Mouse (Mus musculus): ENCODE measurements around the gene Tmem120a. TPM values are rescaled to one million over a fixed set of nuclear protein-coding genes. Genes with fewer than 3 reads are reported as not detected.

Tmem120a gene
- total RNA-seq, 2 experiments from 2014 or later: 5.6 to 10.5 TPM

DNA sequence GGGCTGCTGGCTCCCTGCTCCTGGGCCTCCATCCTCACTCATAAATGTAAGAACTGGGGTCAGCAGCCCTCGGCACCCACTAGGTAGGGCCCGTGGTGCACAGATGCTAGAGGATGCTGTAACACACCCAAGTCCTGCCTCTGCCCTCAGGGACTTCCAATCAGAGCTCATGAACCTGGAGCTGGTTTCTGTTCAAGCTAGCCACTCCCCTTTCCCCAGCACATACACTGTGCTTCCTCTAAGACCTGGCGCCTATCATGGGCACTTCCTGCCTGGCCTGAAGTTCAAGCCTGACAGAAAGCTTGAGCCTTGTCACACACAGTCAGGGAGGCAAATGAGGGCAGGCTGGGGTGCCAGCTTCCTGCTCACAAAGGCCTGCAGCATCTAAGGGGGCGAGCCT is 11.2 kb downstream of the Tmem120a start:
- no peak for DNase-seq

DNA sequence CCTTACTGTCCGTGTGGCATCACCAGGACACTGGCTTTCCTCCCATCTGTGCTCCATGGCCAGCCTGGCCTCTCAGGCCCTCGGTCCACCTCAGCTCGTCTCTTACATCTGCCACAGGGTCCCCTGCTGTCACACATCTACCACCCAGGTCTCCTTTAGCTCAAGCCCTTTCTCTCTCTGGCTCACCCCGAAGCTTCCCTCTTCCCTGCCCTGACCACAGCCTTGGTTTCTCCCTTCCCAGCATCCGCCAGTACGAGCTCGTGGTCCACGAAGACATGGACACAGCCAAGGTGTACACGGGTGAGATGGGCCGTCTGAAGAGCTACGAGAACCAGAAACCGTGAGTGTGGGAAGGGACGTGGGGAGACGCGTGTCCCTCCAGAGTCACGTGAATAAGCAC is 12.9 kb downstream of the Tmem120a start:
- no peak for DNase-seq

DNA sequence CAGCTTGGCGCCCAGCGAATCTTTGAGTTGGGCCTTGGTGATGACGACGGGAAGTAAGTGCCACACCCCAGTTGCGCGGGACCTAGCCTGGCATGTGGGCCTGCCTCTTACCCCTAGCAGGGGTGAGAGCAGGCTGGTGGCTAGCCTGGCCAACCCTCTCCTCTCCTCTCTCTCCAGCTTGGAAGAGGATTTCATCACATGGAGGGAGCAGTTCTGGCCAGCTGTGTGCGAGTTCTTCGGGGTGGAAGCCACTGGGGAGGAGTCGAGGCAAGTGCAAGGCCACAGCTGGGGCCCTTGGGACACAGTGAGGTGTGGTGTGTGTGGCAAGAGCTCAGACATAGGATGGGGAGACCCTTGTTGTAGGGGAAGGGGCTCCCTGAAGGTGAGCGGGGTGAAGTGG is 13.3 kb downstream of the Tmem120a start:
- no peak for DNase-seq

DNA sequence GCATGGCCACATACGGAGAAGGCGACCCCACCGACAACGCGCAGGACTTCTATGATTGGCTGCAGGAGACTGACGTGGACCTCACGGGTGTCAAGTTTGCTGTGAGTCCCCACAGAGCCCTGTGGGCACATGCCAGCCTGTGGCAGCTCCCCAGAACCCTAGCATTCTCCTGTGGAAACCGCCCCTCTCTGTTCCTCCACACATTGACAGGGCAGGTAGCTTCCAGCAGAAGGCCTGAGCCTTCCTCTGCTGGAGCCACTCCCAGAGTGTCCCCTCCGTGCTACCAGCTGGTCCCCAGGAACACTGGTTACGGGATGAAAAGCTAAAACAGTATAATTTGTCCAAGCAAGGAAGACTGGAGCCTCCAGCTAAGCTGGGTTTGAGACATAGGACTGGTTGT is 14.0 kb downstream of the Tmem120a start:
- DNase-seq: no peak

DNA sequence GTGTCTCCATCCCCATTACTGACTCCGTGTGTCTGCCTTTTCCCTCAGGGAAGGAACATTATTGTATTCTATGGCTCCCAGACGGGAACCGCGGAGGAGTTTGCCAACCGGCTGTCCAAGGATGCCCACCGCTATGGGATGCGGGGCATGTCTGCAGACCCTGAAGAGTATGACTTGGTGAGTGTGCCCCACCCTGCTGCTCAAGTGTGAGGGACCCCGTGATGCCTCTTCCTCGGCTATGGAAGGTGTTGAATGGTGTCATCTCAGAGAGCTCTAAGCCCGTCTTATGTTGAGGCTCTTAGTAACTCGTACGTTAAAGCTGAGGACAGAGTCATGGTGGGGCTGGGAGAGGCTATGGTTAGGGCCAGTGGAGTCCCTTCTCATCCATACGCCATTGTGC is 14.9 kb downstream of the Tmem120a start:
- no peak for DNase-seq

DNA sequence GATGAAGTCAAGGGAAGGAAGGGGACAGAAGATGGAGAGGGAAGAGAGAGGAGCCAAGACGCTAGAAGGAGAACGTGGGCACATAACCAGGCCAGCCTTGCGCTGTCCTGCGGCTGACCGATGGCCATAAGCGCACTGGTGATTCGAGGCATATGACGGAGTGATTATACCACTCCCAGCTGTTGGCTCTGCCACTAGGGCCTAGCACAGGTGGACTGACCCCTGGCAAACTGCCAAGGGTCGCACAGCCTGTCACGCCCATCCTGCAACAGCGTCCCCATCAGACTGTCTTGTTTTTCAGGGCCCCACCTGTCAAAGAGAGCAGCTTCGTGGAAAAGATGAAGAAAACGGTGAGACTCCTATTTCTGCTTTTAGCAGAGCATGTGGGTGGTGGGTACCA is 15.9 kb downstream of the Tmem120a start:
- DNase-seq: no peak

DNA sequence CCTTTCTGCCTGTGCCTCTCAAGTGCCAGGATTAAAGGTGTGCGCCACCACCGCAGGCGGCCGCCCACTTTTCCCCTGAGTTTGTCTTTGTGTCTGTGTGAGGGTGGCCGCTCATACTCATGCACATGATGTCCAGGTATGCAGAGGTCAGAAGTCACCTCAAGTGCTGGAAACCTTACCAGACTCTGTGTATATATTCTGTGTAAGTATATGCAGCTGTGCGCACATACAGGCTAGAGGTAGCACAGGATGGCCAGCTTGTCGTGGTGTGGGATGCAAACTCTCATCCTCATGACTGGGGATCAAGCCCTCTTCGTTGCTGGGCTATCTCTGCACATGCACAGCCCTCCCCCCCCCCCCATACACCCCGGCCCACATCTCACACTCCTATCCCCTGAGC is 16.4 kb downstream of the Tmem120a start:
- no peak for DNase-seq

DNA sequence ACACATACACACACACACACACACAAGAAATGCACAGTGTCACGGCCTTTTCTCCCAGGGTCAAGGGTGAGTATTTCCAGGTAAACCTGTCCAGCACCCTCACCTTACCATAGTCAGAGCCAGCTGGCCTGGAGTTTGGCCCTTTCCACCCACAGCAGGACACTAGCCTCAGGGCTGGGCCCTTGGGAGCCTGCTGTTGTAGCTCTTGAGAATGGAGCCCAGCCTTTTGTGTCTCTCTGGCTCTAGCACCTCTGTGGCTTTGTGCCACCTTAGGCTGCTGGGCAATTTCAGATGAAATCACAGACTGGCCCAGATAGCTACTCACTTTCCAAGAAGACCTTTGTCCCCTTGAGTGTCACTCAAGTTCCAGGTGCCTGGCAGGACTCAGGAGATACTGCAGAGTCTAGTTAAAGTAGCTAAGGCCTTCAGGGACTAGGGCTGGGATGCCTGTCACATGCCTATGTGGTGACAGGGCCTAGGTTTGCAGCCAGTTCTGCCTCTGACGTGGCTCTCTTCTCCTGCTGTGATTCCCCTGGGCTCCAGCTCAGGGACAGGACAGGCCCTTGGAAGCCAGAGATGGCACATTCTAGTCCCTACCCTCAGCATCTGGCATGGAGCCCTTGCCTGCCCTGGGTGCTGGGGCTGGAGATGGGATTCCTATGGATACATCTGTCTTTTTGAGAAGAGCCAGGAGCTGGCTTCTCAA is 17.5 kb downstream of the Tmem120a start:
- peak; percentile 63 for DNase-seq

DNA sequence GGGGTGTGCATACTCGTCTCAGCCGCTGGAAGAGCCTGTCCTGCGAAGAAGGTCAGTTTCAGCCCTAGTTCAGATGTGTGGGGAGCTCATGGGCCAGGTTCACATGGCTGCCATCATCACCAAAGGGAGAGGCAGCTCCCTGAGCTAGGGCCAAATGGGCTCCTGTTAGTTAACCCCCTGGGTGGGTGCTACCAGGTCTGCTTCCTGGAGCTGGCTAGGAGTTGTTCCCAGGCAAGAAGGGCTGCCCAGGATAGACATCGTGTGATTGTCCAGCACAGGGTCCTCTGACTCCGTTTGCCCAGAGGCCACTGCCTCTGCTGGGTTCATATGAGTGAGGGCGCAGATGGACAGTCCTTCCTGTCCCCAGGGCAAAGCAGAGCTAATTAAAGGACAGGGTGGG is 18.3 kb downstream of the Tmem120a start:
- no peak for DNase-seq

DNA sequence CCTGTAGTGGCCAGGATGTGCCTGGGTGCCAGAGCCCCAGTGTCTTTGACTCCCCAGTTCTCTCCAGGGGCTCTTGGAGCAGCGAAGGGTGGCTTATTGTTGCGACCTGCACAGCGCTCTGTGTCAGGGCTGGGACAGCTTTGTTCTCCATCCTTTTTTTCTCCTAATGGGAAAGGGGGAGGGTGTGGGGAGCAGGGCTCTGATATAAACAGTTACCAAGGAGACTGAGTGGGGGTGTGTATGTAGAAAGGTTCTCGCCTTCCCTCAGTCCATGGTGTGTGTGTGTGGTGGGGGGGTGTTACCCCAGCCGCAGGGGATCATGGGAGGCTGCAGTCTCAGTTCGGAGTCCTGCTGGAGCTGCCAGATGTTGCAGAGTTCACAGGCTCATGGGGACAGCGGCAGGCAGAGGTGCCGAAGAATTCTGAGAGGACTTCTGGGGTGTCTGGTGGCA is 18.8 kb downstream of the Tmem120a start:
- peak; percentile 63 for DNase-seq

DNA sequence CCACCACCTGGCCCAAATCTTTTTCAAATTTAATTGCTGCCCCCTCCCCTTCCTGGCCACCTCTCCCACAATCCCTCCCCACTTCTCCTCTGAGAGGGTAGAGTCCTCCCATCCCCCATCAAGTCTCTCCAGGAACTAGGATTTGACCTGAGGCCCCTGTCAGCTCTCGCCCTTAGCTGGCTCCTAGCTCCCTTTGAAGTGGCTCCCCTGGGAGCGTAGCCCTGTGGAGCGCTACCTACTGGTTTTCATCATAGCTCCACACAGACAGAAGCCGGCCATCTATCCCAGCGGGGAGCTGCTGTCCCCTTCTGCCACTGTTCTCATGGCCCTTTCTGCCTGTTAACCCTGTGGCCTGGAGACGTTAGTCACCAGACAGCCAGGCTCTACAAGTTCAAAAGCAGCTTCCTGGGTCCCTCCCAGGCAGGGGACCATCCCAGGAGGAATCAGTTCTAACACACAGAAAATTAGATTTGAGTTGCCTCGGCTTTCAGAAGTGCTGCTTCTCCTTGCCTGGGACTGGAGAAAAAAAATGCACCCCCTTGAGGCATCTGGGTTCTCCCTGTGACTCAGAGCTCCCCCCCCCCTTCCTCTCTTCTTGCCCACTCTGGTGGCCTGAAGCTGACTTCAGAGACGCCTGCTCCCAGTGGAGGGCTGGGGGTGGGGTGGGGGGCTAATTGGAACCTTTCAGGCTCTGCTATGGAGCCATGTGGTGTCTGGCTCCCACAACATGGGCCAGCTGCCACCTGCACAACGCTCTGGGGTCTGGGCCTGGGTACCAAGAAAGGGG is 19.5 kb downstream of the Tmem120a start:
- DNase-seq: no peak

DNA sequence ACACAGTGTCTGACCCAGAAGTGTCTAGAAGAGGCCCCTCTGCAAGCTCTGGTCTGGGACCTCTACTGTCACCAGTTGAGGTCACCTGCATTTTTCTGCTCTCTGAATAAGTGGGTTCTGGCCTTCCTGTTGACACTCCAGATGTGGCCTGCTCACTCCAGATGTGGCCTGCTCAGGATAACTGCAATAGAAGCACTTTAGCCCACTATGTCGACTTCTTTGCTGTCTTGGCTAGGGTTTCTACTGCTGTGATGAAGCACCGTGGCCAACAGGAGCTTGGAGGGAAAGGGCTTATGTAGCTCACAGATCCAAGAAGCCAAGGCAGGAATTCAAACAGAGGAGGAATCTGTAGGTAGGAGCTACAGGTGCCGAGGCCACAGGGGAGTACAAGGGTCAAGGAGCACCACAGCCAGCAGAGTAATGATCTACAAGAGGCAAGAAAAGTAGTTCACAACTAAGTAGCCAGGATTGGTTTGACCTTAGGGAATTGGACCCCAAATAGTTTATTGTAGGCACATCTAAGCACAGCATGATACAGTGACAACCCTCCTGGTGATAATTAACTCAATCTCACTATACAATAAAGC is 21.0 kb downstream of the Tmem120a start:
- no peak for DNase-seq

DNA sequence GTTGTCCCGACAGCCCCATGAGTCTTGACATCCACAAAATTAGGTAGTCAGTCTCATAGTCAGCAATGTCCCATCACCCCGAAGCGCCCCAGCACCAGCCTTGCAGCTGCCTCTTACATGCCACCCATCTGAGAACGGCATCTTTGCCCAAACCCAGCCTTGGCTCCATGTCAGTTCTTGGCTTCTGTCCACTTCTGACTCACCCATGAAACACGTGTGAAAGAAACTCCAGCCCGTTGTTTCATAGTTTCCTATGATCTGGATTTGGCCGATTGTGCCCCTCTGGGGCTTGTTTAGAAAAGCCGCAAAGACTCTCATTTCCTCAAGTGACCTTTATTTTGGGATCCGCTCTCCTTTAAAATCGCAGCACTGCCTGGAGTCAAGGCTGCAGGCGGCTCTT is 22.1 kb downstream of the Tmem120a start:
- peak; percentile 56 for DNase-seq

DNA sequence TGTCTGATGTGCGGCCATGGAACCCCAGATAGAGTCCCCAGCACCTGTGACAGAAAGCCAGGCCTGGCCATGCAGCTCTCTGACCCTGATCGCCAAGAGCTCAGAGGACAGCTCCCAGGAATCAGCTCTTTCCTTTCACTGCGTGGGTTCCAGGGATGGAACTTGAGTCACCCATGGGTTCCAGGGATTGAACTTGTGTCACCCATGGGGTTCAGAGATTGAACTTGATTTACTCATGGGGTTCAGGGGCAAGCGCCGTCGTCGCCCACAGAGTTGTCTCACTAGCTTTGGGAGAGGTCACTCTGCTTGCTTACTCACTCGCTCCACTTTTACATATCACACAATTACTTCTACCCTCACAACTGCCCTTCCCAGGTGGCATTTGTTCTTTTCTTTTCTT is 23.2 kb downstream of the Tmem120a start:
- DNase-seq: no peak

DNA sequence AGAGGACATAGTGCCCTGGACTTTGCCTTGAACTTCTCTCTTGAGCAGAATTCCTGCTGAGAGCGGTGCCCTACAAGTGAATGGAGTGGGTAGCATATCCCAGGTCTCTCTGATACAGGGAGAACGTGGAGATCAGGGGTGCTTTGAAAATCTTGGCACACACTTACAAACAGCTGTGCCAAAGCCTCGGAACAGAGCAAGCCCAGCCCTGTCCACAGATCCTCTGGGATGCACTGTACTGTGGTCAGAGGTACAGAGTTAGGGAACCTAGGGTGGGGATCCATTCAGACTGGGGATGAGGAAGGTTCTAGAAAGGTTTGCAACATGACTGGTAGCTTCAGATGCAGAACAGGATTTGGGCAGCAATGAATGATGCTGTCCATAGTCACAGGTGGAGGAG is 24.1 kb downstream of the Tmem120a start:
- DNase-seq: no peak

DNA sequence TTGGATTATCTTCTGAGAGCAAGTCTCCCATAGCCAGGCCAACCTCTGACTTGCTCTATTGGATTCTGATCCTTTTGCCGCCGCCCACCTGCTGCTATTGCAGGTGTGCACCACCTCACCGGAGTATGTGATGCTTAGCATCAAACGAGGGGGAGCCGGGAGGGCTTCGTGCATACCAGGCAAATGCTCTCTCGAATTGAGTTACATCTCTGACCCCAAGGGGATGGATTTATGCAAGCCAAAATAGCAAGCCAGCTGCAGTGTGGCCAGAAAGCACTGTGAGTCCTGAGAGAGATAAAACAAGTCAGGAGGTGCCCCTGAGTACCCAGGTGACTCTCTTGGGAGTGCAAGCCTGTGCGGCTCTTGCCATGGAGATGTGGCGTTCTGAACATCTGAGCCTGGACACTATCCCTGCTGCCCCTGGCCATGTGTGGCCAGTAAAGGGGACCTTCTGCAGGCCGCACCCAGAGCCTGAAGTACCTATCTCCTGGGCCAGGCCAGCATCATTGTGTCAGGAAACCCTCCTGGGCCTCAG is 24.6 kb downstream of the Tmem120a start:
- no peak for DNase-seq

DNA sequence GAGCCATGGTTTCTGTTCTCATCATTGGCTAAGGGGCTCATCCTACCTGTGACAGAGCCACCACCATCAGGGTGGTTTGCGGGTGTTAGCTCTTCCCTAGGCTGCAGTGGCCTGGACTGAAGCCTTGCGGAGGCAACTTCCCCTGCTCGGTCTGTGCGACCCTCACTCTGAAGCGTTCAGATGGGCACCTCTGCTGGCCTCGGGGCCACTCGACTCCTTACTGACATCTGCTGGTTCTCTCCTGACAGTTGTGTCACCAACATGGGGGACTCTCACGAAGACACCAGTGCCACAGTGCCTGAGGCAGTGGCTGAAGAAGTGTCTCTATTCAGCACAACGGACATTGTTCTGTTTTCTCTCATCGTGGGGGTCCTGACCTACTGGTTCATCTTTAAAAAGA is 28.6 kb downstream of the Tmem120a start:
- no peak for DNase-seq

DNA sequence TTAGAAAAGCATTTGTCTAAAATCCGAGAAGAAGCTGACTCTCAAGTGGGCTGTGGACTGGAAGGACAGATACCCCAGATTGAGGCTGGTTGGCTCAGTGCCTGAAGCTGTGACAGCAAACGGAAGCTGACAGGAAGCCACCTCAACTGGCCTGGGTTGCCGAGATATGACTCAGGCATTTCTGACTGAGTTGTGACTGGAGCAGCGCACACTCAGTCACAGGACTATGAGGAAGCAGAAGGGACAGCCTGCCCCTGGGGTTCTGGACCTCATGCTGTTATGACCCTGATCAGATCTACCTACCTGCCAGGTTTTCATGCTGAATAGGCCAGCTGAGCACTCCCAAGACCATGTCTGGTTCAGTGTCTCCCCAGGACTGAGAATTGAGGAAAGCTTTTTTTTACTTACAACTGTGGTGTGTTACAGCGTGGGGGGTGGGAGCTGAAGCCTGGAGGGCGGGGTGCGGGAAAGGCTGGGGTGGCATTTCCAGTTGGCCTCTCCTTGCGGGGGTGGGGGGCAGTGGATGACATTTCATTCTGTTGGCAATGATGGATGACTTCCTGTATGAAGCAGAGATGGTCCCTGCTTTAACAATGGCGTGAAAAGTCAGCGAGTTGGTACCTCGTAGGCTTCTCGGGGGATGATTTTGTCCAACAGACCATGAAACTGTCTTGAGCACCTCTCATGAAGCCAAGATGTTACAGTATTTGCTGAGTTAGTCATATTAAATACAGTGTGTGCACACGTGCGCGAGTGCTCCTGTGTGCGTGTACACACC is 30.6 kb downstream of the Tmem120a start:
- peak; percentile 61 for DNase-seq

DNA sequence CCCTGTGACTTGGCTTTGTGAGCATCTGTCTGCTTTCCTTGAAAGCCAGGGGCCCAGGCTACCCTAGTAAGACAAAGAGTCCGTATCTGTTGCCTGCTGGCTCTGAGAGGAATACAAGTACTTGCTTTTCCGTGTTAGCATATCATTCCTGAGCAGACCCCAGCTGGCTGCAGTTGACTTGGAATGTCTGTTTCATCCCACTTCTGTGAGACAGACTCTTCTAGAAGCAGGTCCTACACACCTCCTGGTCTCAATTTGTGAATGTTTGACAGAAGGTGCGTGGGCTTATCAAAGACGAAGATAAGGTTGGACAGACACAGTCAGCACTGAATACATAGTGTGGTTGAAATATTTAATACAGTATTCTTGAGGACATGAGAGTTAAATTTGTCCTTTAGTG is 31.4 kb downstream of the Tmem120a start:
- no peak for DNase-seq

DNA sequence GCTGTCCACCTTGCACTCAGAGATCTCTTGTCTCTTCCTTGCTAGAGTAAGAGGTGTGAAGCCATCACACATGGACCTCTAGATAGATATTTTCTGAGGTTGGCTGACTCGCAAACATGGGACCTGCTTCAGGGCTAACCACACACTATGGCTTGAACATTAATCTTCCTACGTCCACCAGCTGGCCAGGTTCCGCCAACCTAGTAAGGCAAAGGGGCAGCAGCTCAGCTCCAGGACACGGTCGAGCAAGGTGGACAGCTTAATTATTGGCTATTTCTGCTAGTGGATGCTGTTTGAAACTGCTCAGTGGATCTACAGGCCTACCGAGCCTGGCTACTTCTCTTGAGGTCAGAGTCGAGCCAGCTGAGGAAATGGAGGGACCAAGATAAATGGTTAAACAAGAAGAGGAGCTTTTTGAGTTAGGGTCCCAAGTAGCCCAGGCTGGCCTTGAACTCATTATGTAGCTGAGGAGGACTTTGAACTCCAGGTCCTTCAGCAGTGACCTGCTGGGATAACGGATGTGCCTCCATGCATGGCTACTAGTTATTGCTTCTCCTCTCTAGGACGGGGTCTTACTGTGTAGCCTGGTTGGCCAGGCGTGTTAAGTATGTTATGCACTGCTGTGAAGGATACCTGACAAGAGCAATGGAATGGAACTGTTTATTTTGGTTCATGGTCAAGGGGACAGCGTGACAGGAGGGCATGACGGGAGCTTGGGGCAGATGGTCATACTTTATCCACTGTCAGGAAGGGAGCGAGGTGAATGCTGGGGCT is 32.5 kb downstream of the Tmem120a start:
- no peak for DNase-seq

DNA sequence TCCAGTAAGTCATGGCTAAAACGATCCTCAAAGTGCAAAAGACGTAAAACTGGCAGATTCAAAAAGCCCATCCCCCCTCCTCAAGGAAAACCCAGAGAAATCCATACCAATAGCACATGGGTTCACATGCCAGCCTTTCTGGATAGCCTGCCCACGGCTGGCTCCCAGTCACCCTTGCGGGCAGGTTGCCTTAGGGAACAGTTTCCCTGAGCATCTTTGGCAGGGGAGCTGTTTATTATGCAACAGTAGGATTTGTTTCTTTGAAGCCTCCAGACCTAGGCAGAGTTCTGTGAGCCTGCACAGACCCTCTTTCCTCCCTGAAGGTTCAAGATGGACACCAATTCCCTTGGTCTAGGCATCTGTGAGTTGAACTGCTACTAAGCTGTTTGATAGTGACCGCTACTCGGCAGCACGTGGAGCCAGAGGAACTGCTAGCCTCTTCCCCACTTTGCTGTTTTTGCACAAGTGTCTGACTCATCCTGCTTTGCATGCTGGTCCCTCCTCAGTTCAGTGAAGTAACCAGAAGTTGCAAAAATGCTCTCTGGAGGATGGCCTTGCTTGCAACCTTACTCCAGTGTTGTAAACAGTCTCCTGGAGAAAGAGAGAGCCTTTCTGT is 33.5 kb downstream of the Tmem120a start:
- no peak for DNase-seq

All from gastrocnemius, postnatal 25 days (tissue).